Mouse (Mus musculus) adrenal gland, adult 8-10 months (tissue): ENCODE data around the gene Trp53bp2. TPM values are rescaled to one million over a fixed set of nuclear protein-coding genes. Genes with fewer than 3 reads are reported as not detected.
A peak's percentile ranks its signal among the peaks of the same experiment; 100 is the strongest.

ENCODE experiments used
- DNase-seq: peaks from one replicate; pipeline ENCODE4 v3.0.0; 2022
- total RNA-seq, 4 experiments: library from RNA; stranded (reverse); gene quantifications; 2 replicates each; pipeline ENCODE4 v1.2.4; 2022

The Trp53bp2 gene
- total RNA-seq, 4 experiments from 2014 or later = 21.5 to 30.6 (median 24.0) TPM

- peak; percentile 24 for DNase-seq
These were observed 615 bp downstream of the Trp53bp2 start for GRCm38 (mm10) chr1:182409401-182410173.

GRCm38 (mm10) chr1:182412586-182413270 is 3.8 kb downstream of the Trp53bp2 start:
- DNase-seq = no peak

- no peak for DNase-seq
These were observed 10.5 kb downstream of the Trp53bp2 start for GRCm38 (mm10) chr1:182419481-182419880.

- DNase-seq = no peak
These were observed 15.3 kb downstream of the Trp53bp2 start for GRCm38 (mm10) chr1:182424274-182424673.

GRCm38 (mm10) chr1:182425176-182425575 is 16.2 kb downstream of the Trp53bp2 start:
- DNase-seq = no peak

GRCm38 (mm10) chr1:182426444-182426843 is 17.5 kb downstream of the Trp53bp2 start:
- no peak for DNase-seq

- DNase-seq = no peak
These were observed 18.5 kb downstream of the Trp53bp2 start for GRCm38 (mm10) chr1:182427426-182427825.

GRCm38 (mm10) chr1:182429826-182430225 is 20.9 kb downstream of the Trp53bp2 start:
- no peak for DNase-seq

- no peak for DNase-seq
These were observed 21.7 kb downstream of the Trp53bp2 start for GRCm38 (mm10) chr1:182430676-182431075.

GRCm38 (mm10) chr1:182432059-182432458 is 23.1 kb downstream of the Trp53bp2 start:
- DNase-seq = no peak

- DNase-seq = no peak
These were observed 27.8 kb downstream of the Trp53bp2 start for GRCm38 (mm10) chr1:182436746-182437145.

GRCm38 (mm10) chr1:182439546-182440222 is 30.7 kb downstream of the Trp53bp2 start:
- DNase-seq = peak; percentile 37

- DNase-seq = no peak
These were observed 33.0 kb downstream of the Trp53bp2 start for GRCm38 (mm10) chr1:182441791-182442473.

- no peak for DNase-seq
These were observed 35.1 kb downstream of the Trp53bp2 start for GRCm38 (mm10) chr1:182444116-182444515.

- no peak for DNase-seq
These were observed 39.5 kb downstream of the Trp53bp2 start for GRCm38 (mm10) chr1:182448276-182449035.

- no peak for DNase-seq
These were observed 43.5 kb downstream of the Trp53bp2 start for GRCm38 (mm10) chr1:182452473-182452872.

- no peak for DNase-seq
These were observed 46.1 kb downstream of the Trp53bp2 start for GRCm38 (mm10) chr1:182455080-182455479.

GRCm38 (mm10) chr1:182458556-182458955 is 49.6 kb downstream of the Trp53bp2 start:
- no peak for DNase-seq

- no peak for DNase-seq
These were observed 50.5 kb downstream of the Trp53bp2 start for GRCm38 (mm10) chr1:182459436-182459835.

GRCm38 (mm10) chr1:182460291-182461244 is 51.6 kb downstream of the Trp53bp2 start:
- DNase-seq = no peak

- no peak for DNase-seq
These were observed 52.3 kb downstream of the Trp53bp2 start for GRCm38 (mm10) chr1:182461261-182461660.
